Mouse (Mus musculus) lung, postnatal 10 days (tissue): Measurements from ENCODE around the gene Olfr165.
"Not testable (repeated sequence)": the region's sequence is repeated elsewhere in the genome, so short reads cannot be mapped to it uniquely, and the experiment has no call there.

Experiments
- DNase-seq: peaks from one replicate; pipeline ENCODE4 v3.0.0; 2021

Gene Olfr165

DNA sequence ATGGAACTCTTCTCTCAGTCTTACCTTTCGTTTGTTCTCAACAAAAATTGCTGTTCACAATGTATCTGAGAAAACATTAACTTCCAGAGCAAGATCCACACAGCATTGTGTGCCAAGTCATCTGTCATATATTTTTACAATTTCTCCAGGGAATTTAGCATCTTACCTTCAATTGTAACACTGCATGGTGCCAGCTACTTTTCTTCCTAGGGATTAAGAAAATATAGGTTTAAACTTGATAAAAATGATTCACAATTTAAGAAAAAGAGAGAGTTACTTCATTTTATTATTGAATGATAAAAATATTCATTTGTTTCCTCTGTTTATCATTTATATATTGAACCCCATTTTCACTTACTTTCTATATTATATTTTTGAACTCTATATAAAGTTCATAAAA lies at the start of gene Olfr165:
TSS of gene Olfr165 (minus strand) at position 101 of the 400 bp plus-strand sequence.
- no peak for DNase-seq

DNA sequence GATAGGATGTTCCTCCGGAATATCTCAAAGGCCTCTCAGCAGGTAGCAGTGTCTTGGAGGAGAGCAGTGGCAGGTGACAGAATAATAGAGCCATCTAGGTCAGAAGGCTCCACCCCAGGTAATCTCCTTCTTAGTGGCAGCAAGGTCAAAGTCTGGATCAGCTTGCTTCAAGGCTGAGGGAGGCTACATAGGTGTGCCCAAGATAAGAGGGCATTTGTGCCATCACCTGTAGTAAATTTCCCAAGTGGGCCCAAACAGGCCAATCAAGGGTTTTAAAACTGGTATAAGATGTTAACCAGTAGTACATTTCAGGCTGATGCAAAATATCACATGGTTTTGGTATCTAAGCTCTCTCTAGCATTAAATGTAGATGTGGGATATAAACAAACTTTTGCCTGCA lies 41.4 kb upstream of the Olfr165 start:
- DNase-seq: no peak

DNA sequence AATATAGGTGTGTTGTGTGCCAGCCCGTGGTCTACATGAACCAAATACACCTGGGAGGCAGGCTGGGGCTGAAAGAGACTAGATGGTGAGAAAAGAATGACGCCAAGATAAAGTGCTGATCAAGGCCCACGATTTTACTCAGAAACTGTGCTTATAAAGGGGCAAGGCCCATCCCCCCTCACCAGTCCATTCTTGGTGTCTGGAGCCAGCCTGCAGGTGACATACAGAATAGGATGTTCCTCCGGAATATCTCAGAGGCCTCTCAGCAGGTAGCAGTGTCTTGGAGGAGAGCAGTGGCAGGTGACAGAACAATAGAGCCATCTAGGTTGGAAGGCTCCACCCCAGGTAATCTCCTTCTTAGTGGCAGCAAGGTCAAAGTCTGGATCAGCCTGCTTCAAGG lies 35.8 kb upstream of the Olfr165 start:
- DNase-seq: not testable (repeated sequence)

DNA sequence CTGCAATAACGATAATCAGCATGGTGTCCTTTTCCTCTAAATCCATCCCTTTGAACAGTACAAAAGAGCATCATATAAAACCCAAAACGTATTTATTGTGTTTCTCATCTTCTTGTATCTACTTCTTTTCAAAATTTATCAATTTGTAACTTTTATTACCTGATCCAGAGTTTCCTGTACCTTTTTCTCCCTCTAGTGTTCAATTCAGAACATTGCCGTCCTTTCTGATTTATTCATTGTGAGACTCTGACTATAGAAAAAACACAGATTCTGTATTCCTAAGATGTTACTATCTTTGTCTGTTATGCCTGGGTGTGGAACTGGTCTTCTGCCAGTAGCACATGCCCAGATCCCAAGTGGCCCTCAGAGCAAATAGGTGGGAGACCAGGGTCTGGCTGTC lies 35.0 kb downstream of the Olfr165 start:
- DNase-seq: no peak
